Mouse (Mus musculus) layer of hippocampus, postnatal 14 days (tissue): ENCODE measurements at regions not wholly inside any gene's neighbourhood (a gene's known extent, or its start where the extent isn't known, plus 50 kb on each side); places are given as distances from the start of the nearest gene placed in this dataset.

Source experiments
- DNase-seq, 2 experiments: peaks; one replicate each; pipeline ENCODE4 v3.0.0; 2021 to 2022; ENCODE audit warnings: low spot score in 2 of 2, mixed read lengths in 1 of 2

DNA sequence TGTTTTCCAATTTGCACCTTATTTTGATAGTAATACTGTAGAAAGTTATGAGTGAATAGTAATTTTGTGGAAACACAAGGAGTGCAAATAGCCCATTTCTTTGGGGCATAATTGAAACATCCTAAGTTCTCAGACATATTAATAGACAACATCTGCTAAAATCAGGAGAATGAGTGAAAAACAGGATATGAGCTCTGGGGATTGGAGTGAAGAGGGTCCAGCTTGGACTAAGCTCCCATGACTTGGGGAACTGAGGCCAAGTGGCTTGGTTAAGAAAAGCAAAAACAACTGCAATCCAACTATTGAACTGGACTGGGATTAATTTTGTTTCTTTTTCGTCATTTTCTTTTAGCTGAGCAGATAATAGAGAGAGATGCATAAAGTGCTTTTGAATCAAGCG lies 240.7 kb downstream of the Slc30a10 start:
- DNase-seq = no peak

DNA sequence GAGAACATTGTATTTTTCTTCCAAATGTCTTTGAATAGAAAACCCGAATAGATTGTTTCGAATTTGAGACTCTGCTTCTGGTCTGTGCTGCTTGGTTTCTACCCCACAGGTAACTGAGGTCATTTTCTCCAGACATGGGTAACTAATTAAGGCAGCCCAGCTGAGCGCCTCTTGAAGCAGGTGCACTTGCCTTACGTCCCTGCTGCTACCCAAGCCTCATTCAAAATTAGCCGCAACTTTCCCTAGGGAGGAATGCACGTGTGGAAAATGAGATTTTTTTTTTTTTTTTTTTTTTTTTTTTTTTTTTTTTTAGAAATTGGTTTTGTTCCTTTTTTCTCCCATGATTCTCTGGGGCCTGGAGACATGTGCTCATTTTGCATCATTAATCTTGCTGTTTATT lies 245.1 kb downstream of the Slc30a10 start:
- no peak for DNase-seq

DNA sequence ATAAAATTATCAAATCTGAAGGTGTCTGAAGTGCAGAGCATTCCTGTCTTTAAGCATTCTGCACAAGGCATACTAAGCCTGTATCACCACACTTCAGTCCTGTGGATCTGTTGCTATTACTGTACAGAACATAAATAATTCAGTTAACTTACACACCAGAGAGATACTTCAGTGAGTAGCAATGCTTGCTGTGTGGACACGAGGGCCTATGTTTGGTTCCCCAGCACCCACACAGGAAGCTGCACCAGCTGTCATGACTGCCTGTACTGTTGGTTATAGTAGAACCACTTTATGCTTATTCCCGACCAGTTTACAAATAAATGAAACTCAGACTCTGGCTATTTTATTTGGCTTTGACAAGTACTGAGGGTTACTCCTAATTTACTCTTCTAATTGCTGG lies 271.7 kb downstream of the Slc30a10 start:
- DNase-seq = no peak

DNA sequence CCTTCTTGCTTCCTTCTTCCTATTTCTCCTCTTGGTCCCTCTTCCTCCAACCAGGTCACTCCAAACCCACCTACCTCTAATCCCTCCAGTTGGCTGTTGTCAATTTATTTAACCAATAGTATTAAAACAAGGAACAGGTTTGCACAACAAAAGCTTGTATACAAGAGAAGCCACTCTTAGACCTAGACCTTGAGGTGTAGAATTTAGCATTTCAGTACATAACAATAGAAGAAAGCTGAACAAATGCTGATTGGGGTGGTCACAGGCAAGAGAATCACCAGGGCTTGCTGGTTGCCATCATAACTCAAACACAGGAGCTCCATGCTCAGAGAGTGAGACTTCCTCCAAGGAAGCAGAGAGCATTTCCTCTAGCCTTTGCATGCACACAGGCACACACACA lies 272.2 kb downstream of the Slc30a10 start:
- DNase-seq = no peak

DNA sequence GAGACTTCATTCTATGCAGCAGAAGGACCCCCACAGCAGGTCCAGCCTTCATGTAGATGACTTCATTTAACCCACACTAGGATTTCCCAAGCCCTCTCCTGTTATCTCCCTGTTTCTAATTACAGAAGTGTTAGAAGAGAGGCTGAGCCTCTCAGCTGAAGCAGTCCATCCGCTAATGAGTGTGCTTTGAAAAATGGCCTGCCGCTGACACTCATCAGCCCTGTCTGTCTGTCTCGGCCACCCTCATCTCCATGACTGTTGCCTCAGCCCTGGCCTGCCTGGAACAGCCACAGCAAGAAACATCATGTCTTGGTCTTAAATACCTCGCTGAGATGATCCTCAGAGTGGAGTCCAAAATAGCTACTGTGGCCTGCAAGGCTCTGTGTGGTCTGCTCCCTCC lies 273.1 kb downstream of the Slc30a10 start:
- no peak for DNase-seq

DNA sequence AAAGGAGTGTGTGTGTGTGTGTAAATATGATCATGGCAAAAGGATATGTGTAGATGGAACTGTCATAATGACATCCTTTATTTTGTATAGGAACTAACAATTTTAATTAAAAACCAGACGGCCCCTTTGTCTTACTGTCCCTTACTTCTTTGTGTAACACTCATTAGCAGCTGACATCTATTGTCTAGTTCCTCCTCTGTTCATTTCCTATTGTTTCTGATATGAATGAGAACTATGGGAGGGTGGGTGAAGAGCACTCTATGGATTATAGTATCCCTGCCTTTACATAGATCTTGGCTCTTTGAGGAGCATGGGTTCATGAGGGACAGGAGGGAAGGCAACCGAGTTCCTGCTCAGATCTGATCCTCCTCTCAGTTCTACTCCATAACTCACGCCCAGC lies 273.8 kb downstream of the Slc30a10 start:
- no peak for DNase-seq

DNA sequence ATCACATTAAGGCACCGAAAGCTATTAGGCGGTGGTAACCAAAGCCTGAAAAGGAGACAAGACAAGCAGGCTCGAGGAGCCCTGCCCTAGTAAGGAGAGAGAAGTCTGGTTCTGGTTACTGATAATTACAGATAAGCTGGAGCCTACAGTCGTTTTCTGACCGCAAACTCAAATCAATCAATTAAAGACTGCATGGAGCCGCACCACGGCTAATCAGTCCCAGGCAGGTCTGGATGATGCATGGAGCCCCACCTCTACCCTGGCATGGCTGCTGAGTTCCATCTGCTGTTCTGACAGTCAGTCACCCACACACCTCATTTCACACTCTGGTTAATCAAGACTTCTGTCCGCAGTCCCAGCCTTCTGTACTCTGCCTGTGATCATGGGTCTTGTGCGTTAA lies 276.4 kb downstream of the Slc30a10 start:
- peak in 1 of 2 experiments; percentile 29 for DNase-seq

DNA sequence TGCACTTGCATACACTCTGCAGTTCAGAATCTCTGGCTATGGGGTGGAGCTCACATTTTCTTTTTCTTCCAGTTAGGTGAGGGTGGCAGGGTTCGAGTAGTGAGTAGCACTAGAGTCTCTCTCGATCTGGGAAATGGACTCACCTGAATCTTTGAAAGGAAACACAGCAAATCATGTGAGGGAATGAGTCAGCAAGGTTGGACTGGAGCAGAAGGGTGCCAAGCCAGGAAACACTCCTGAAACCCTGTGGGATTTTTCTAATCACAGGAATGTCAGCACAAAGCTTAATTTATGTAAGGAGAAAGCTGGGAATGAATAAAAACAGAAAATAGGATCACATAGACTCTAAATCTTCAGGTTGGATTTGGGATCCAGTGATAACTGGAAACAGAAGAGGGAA lies 282.1 kb downstream of the Slc30a10 start:
- no peak for DNase-seq

DNA sequence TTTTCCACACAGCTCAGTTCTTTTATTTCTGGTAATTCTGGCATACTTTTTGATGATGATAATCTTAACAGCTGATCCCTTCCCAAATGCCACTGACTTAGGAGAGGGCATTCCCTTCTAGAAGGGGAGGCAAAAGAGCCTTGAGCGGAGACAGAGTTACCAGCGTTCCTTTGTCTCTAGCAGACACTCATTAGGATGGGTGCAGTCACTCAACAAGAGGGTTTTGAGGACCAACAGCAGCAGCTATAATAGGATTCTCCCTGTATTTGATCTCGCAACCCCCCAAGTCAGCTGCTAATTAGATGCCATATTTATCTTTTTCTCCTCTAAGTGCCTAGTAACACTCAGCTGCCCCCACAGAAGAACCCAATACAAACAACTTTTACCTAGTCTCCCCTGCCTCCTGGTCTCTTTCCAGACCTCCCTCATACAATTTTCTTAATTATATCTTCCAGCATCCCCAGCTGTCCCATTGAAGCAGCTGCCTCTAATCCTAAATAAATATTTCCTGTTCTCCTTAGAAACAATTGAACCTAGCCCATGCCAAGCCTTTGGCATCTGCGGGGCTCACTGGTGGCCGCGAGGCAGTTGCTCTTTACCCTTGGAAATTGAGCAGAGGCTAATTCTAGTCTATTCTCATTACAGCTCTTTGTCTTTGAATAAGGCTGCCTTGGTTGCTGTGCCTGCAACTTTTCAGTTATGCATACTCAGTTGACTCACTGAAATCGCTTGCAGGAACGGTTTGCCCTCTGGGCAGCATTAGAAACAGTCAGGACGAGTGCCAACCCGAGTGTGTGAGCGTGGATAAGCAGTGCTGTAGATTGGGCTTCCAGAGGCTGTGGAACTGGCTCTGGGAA lies 286.6 kb downstream of the Slc30a10 start:
- peak; percentile 8 to 19 for DNase-seq

DNA sequence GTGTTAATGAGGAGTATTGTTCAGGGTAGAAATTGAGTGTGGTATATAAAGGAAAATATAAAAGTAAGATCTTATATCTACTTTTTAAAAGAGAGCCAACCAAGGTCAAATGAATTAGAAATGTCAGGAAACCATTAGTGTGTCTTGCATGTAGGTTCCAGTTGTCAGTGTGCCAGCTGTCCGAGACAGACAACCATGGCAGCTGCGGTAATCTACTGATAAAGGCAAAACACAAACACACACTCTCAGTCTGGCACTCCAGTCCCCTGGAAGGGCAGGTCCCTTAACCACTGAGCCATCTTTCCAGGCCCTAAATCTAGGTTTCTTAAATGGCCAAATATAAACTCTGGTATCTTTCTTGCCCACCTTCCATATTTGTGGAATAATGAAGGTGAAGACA lies 294.6 kb downstream of the Slc30a10 start:
- no peak for DNase-seq

DNA sequence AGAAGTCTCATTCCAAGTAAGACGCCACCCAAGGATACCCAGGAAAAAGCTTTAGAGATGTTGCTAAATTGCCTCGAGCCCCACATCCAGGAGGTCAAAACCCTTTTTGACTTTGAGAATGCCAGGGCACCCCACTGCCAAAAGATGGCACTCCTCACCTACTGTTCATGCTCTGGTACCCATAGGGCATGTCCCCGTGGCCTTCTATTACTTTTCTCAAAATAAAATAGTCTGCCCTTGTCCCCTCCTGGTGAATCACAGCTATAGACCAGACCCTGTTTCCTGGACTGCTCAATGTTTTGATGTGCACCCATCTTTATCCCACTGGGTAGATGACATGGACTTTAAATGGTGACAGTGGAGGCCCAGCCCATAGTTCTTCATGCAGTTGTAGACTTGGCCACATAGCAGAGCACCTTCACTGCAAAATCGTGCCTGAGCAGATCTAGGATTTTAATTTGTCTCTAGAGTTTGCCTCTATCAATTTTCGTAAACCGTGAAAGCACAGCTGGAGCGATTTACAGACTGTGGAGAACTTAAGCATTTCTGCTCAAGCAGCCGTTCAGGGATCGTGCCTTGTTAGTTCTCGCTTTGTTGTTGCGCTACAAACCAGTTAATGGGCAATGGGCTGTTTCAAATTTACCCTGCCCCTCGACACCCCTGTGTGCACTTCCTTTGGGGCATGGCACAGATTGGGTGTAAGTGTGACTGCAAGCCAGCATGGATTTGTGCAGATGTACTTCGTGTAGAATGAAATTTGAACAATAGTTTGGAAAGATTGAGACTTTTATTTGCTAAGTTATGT lies 300.0 kb downstream of the Slc30a10 start:
- DNase-seq = no peak

DNA sequence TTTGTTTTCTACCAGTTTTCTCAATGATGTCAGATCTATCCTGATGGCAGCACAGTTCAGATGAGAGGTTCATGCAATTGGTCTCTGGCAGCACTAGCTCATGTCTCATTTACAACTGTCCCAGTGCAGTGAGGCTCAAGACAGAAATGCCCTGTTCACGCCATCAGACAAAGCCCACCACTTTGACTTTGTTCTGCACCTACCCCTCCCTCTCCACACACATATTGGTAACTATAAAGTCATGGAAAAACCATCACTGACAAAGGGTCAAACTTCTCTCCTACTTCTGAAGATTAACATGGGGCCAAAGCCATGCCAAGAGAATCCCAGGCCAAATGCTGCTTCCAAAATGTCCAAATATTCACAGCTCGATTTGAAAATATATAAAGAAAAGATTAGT lies 302.7 kb downstream of the Slc30a10 start:
- DNase-seq = no peak

DNA sequence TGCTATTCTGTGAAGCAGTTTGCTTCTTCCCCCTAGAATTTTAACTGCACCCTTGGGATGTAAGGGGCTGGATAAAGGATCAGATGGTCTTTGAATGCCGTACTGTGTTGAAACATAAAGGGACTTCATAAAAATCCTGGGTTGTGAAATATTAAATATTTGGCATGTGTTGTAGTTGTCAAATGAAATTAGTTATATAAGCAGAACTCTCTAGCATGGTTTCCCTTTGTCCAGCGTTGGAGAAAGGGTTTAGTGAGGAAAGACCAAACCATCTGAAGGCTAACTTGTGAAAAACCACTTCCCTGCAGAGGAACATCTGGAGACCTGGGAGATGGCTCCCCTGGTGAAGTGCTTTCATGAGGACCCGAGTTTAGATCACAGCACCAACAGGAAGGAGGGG lies 319.6 kb downstream of the Slc30a10 start:
- DNase-seq = no peak

DNA sequence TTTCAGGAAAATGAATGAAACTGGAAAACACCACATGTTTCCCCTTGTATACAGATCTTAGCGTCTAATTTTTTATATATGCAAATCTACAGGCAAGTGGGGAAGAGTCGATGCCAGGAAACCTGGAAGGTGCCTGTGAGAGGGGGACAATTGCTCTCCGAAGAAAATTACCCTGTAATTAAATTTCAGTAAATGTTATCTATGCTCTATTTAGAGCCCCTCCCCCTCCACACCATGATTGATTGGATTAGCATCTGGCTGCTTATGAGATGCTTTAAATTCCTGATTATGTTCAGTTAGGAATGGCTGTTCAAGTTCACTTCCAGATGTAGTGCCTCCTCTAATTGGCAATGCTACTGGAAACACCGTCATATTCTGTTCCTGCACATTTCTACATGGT lies 325.0 kb downstream of the Slc30a10 start:
- DNase-seq = no peak

DNA sequence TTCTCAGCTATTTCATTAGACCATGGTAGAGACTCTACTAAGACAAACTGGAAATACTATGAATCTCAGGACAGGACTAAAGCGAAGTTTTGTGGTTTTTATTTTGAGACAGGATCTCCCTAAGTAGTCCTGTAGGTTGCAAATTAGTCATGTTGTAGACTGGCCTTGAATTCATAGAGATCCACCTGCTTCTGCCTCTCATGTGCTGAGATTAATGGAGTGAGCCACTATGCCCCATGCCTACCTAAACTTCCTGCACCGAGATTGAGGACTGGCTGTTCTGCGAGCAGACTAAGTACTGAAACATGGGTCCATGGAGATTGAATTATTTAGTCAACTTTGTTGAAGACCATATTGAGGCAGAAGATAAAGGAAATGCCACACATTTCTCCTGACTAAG lies 315.0 kb downstream of the Lyplal1 start:
- DNase-seq = no peak

DNA sequence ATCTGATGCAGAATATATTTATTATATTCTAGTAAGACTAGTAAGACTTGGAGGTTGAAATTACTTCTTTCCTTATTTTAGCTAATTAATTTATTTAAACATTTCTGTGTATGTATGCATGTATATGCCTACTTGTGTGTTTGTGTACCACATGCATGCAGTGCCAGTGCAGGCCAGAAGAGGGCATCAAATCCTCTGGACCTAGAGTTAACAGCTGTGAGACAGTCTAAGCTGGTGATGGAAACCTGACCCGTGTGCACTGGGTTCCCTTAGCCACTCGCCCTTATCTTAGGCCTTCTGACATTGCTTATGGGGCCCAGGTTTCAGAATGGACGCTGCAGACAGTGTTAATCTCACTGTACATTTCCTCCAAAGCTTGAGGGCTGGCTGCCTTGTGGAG lies 302.2 kb downstream of the Lyplal1 start:
- no peak for DNase-seq

DNA sequence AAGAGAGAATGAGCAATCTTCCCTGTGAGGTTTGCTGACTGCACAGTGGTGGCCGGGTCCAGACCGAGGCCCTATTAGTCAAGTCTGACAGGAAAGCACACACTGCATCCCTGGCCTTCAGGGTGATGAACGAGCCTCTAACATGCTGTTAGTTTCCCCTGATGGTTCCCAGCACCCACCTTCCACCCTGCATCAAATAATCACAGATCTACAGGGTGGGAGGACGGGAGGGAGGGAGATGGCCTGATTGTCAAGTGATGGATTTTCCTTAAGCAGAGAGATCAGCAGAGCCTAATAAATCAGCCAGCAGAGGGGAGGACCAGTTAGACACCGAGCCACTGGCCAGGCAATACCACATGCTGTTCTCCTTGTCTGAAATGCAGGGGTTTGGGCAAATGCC lies 298.1 kb downstream of the Lyplal1 start:
- DNase-seq = no peak

DNA sequence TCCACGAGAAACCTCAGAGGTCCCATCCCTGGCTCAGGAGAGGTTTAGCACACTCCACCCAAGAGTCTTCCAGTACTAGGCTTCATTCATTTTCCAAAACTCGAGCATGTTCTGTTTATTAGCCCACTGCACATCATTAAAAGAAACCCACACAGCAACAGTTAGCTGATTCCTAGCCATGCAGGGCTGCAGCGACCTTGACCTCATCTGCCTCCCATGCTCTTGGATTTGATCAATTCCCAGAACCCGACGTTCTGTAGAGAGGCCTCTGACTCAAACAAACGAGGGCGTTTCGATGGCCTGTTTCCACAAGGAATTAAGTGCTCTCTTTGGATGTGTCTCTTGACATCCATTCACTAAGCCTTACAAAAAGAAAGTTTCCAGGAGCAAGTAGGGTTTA lies 294.9 kb downstream of the Lyplal1 start:
- DNase-seq = no peak

DNA sequence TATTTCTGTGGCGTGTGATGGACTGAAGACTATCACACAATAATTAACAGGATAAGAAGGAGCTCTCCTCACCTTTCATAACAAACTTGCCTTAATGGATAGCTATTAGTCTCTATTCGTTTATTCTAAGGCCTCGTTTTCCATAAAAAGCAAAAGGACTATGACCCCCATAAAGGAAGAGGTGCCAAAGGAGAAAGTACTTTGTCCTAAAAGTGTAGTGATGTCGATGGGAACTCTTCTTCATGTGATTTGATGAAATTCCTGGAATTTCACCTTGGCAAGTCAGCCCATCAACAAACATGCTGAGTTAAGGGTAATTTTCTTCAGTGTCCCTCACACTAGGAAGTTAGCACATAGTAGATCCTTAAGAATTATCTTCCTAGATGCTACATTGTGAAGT lies 293.9 kb downstream of the Lyplal1 start:
- DNase-seq = no peak

DNA sequence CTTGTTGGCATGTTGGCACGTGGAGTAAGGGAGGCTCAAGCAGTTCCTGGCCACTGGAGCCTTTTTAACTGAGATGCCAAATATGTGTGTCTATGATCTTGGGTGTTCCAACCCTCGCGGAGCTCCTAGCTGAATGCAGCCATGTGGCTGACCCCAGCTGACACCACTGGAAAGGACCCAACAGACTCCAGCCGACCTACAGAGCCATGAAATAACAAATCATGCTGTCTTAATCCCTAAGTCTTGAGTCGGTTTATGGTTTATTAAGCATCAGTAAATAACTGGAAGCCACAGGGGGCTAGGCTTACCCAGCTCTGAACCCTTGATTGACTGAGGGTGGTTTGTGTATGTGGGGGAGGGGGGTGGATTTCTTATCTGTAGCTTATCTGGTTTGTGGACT lies 293.2 kb downstream of the Lyplal1 start:
- DNase-seq = no peak

DNA sequence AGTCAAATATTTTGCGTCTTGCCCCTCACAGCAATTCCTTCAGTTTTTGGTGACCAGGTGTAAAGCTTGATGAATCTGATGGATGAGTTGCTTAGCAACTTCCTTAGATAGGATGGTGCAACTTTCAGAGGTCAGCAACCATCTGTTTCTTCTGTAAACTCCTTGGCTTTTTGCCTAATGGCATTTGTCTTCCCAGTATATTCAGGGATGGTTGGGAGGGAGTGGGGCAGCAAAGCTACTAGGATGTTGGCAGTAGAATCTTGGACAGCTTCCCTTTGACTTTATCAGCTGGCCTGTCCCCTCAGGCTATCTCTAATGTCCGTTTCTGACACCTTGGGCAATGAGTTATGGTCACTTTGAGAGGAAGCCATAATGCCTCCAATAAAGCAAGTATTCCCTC lies 289.1 kb downstream of the Lyplal1 start:
- no peak for DNase-seq

DNA sequence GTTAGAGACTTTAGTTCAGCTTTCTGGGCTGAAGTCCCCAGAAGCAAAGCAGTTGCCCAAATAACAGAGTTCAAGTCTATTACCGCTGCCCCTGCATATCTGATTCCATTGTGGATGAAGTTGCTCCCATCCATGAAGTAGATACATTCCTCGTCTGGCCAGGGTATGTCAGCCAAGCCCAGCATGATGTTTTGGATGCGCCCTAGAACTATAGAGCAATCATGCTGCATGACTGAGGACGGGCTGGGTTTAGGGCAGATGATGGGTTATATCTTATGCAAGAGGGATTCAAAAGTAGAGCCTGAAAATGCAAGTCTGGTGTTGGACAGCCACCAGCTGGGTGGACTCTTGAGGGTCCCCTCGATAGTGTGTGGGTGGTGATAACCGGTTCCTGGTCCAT lies 288.6 kb downstream of the Lyplal1 start:
- no peak for DNase-seq

DNA sequence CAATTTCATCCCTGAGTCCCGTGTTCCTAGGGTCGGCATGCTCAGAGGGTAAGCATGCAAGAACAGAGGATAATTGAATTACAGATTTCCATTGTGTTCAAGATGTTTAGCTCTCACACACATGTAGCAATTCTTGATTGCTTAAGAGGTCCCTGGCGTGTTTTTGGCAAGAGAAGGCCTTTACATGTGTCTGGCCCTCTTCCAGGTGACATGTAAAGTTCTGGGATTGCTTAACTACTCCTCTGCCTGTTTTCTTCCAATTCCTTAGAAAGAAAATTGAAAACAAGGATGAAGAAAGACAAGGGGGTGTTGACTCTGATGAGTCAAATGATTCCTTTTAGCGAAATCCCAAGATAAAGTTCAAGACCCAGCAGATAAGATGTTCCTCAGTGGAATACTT lies 285.1 kb downstream of the Lyplal1 start:
- DNase-seq = no peak
